Mouse (Mus musculus) gastrocnemius, postnatal 14 days (tissue): ENCODE results near the gene Ptn. TPM values are rescaled to one million over a fixed set of nuclear protein-coding genes. Genes with fewer than 3 reads are reported as not detected.

Experiments
- DNase-seq: peaks from one replicate; pipeline ENCODE4 v3.0.0; 2021; ENCODE audit warnings: mixed read lengths
- intact Hi-C: fragments of 180-260 bp; cut with DNase I; formaldehyde crosslinking; loops from one replicate; pipeline ENCODE4 v1.15.1; 2025; ENCODE audit warnings: low total_unique reads
- microRNA-seq, 2 experiments: library from miRNA; unstranded; fragments of <30 nt; microRNA quantifications; one replicate each; pipeline ENCODE4 v1.2.0; 2021
- total RNA-seq, 2 experiments: library from RNA; stranded (reverse); gene quantifications; 2 replicates each; pipeline ENCODE4 v1.2.3; 2021

Ptn gene
- total RNA-seq, 2 experiments from 2014 or later, result 14.4 to 22.2 TPM

- intact Hi-C loops, result no loop called here
- DNase-seq, result no peak
These were observed 137.4 kb downstream of the Ptn start for GRCm38 (mm10) chr6:36672399-36673221.

- DNase-seq, result no peak
- intact Hi-C loops, result no loop called here
These were observed 138.7 kb downstream of the Ptn start for GRCm38 (mm10) chr6:36671274-36671673.

Small RNA genes lying within 50 kb of the gene (microRNA-seq; reads per million reads assigned to microRNA genes)
- gene Gm25111, result 0 reads per million in 2 experiments
